Mouse (Mus musculus): ENCODE measurements around the gene Ctnnbl1. TPM values are rescaled to one million over a fixed set of nuclear protein-coding genes. Genes with fewer than 3 reads are reported as not detected.

Gene Ctnnbl1
- 66.8 and 67.4 TPM in 2 replicates for polyA plus RNA-seq (2015; fragmentation: Nextera tagmentation; extraction: Ambion mirVana)

DNA sequence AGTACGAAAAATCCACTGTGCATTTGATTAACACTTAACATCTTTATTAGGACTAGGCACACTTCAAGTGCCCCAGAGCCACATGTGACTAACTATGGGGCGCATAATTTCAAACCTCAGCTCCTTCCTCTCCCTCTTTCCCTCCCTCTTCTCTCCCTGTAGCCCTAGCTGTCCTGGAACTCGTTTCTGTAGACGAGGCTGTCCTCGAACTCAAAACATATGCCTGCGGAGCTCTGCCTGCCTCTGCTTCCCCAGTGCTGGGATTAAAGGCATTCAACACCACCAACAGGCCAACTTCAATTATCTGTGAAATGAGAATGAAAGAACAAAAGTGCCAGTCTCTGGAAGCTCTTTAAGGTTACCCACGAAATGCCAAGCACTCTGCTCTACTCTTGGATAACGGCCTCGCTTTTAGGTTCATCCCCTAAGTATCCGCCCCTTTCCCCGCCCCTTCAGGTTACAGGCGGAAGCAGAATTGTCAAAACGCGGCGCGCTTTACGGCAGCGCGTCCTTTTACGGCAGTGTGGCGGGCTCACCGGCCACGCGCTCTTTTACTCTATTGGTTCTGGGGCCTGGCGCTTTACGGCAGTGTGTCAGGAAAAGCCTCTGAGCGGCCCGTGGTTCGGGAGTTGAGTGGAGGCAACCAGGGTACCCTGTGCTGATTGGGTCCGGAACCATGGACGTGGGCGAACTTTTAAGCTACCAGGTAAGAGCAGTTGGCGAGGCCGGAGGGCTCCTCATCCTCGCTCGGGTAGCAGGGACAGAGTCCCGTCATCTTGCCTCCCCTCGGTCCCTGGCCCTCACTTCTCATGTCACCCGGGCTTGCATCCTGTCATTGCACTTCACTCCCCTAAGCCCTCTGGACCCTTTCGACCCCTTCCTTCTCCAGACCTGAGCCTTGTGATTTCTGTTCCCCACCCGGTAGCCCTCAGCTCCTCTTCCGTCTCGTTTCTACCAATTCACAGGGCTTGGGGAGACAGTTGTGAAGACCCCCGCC lies at the start of gene Ctnnbl1:
Ctnnbl1 (plus strand) TSS at position 548 of the 997 bp plus-strand sequence.
- H3K9ac ChIP-seq = peak within 1 kb of the TSS; percentile 86
- peak within 1 kb of the TSS; percentile 83 for H3K4me2 ChIP-seq (replicated peaks)
- 11% methylated on average over 44 of the region's 44 CpGs for WGBS
- no peaks in the 10 kb centered on the region for H3K9me3 ChIP-seq
- no peaks in the 10 kb centered on the region for H3K27me3 ChIP-seq
- ATAC-seq (ENCODE audit: low FRiP score, low read depth) = peak; percentile 92
- H3K4me1 ChIP-seq = peaks cover 5% of the 10 kb centered on the region
- no peak within 1 kb of the TSS for H3K27ac ChIP-seq
- H3K36me3 ChIP-seq = no peaks in the 10 kb centered on the region
- H3K4me3 ChIP-seq = peak within 1 kb of the TSS; percentile 84

DNA sequence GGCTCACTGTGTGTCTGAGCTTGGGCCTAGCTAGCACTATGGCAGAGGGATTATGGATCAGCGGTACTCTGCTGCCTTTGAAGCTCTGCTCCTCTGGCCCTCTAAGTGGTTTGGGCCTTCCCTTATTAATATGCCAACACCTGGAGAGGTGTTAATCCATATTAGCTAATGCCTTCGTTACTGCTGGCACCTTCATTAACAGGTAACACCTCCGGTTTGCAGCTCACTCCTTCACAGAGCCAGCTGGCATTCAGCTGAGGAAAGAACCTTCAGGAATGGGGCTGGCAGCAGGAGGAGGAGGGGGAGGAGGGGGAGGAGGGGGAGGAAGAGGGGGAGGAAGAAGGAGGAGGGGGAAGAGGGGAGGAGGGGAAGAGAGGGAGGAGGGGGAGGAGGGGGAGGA lies 49.7 kb upstream of the Ctnnbl1 start:
- Histone ChIP-seq H3K9ac (no peak overlapping the region), H3K36me3 (no peaks in the 10 kb centered on the region), H3K9me3 (no peaks in the 10 kb centered on the region), H3K4me3 (no peak overlapping the region), H3K4me1 (peaks cover 15% of the 10 kb centered on the region), H3K4me2 (replicated peaks) (no peak overlapping the region), H3K27ac (no peak overlapping the region), H3K27me3 (no peaks in the 10 kb centered on the region; the same call in 1 of the 2 replicates)
- WGBS = 23% methylated on average over 3 of the region's 3 CpGs
- ATAC-seq (ENCODE audit: low FRiP score, low read depth) = no peak

DNA sequence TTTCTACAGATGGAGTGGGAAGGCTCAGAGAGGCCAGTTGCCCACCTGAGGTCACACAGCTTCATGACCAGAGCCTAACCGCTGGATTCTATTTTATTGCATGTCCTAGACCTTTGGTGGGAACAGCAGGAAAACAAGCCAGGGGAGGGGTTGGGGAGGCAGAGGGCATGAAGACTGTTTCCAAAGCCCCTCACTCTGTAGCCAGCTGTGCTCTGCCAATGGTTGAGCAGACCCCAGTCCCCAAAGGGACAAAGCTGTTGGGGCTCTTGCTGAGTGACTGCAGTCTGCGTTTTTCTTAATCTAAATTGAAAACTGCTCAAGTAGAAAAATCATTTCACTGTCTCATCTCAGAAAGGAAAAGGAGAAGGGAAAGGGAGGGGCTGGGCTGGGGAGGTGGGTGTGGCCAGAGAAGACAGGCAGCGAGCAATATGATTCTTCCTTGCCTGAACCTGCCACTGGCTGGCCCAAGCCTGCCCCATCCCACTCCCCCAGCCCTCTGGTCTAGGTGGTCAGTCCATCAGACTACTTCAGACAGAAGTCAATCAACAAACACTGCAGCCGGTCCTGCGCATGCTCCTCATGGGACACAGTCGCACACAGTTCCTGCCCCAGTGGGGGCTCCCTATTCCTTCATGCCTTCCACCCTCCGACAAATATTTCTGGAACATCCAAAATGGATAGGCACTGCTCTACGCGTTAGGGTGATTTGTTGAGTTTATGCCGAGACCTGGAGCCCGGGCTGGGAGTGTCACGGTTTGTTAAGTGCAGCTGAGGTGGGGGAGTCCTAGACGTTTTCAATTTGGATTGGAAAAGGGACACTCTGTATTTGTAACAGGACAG lies 45.7 kb upstream of the Ctnnbl1 start:
- WGBS = 64% methylated on average over 13 of the region's 13 CpGs
- H3K4me2 ChIP-seq (replicated peaks) = no peak overlapping the region

DNA sequence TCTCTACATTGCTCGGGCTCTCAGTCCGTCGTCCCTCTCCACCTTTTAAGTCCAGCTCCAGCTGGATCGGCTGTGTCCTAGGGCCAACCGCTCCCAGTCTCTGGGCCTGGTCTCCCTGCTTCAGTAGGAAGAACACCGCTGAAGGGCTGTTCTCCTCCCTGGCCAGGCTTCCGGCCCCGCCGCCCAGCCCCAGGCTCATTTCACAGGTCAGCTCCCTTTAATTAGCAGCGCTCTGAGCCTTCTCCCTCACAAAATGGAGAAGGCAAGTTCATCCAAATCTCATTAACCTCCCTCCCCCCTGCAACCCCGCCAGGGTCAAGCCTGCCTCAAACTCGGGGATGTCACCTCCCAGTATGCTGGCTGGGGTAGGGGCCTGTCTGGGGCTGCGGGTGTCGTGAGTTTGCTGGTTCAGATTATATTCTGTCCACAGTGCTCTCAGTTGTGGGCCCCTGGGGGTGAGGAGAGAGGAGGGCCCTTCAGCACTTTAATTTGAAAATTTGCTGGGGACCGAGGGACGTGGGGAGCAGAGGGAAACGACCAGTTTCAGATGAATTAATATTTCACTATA lies 44.8 kb upstream of the Ctnnbl1 start:
- Histone ChIP-seq H3K4me2 (replicated peaks) (no peak overlapping the region), H3K9ac (peak overlapping the region; percentile 19; the same call in 1 of the 2 replicates), H3K4me3 (no peak overlapping the region), H3K9me3 (no peaks in the 10 kb centered on the region), H3K4me1 (peaks cover 24% of the 10 kb centered on the region), H3K36me3 (no peaks in the 10 kb centered on the region), H3K27me3 (no peaks in the 10 kb centered on the region; the same call in 1 of the 2 replicates), H3K27ac (no peak overlapping the region)
- ATAC-seq (ENCODE audit: low FRiP score, low read depth) = no peak
- WGBS = 10% methylated on average over 17 of the region's 17 CpGs

More for the DNA sequence above, 45.7 kb upstream of the Ctnnbl1 start:
- Histone ChIP-seq H3K4me3 (no peak overlapping the region), H3K9me3 (no peaks in the 10 kb centered on the region), H3K27ac (no peak overlapping the region), H3K9ac (no peak overlapping the region), H3K36me3 (no peaks in the 10 kb centered on the region), H3K27me3 (no peaks in the 10 kb centered on the region; the same call in 1 of the 2 replicates), H3K4me1 (peaks cover 23% of the 10 kb centered on the region)
- ATAC-seq (ENCODE audit: low FRiP score, low read depth) = no peak

DNA sequence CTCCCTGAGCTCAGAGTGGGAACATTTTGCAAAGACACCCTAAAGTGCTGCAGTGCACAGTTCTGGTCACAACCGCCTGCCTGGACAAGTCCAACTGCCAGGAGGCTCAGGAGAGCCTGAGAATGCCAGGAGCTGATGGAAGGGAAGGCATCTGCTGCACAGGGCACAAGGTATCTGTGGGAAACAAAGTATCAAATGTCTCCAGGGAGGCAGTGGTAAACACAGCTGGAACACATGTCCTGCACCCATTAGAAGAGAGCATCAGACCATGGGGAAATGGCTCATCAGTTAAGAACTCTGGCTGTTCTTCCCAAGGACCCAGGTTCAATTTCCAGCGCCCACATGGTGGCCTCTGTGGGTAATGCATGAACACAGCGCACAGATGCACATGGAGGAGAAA lies 43.6 kb upstream of the Ctnnbl1 start:
- no peak overlapping the region for H3K4me2 ChIP-seq (replicated peaks)
- H3K4me1 ChIP-seq = peaks cover 24% of the 10 kb centered on the region
- H3K27ac ChIP-seq = no peak overlapping the region
- H3K36me3 ChIP-seq = no peaks in the 10 kb centered on the region
- no peak overlapping the region for H3K9ac ChIP-seq
- no peaks in the 10 kb centered on the region for H3K9me3 ChIP-seq
- 71% methylated on average over 3 of the region's 3 CpGs for WGBS
- H3K4me3 ChIP-seq = no peak overlapping the region
- no peaks in the 10 kb centered on the region; the same call in 1 of the 2 replicates for H3K27me3 ChIP-seq
- no peak for ATAC-seq (ENCODE audit: low FRiP score, low read depth)

DNA sequence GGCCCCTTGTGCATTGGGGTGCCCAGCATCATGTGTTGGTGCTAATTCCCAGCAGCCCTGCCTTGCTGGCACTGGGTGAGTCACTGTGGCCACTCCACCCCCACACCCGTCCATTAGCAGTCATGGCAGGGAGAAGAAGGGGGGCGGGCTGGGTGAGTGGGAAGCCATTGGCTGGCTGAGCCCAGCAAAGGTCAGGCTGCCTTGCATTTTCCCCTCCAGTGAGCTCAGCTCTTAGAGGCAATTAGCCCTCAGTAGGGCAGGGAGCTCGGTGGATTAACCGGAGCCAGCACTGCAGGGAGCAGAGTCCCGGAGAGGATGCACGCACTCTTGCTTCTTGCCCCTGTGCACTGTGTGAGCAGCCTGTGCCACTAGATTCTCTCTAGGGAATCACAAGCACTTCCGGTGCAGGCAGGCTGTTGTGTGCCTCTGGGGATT lies 40.9 kb upstream of the Ctnnbl1 start:
- no peak overlapping the region for H3K4me2 ChIP-seq (replicated peaks)
- H3K4me1 ChIP-seq = peaks cover 26% of the 10 kb centered on the region
- H3K9ac ChIP-seq = no peak overlapping the region
- H3K27ac ChIP-seq = no peak overlapping the region
- H3K27me3 ChIP-seq = no peaks in the 10 kb centered on the region; the same call in 1 of the 2 replicates
- 18% methylated on average over 7 of the region's 7 CpGs for WGBS
- no peak for ATAC-seq (ENCODE audit: low FRiP score, low read depth)
- H3K36me3 ChIP-seq = no peaks in the 10 kb centered on the region
- H3K9me3 ChIP-seq = no peaks in the 10 kb centered on the region
- no peak overlapping the region for H3K4me3 ChIP-seq

DNA sequence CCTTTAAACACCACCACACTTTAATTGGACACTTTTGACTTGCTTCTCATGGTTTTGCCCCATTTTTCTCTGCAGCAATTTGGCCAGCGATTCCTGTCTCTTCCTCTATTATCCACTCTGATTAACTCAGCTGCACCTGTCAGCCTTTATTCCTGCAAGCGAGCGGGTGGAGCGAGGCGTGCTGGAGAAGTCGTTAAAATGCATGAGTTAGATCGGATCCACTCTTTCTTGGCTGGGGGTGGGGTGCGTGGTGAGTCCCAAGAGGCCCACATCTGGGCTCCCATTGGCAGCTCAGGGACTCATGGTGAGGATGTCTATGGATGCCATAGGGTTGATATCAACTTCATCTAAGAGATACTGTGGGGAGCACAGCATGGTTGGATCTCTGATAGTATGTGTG lies 34.0 kb upstream of the Ctnnbl1 start:
- H3K9me3 ChIP-seq = no peaks in the 10 kb centered on the region
- H3K27me3 ChIP-seq = peaks cover 25% of the 10 kb centered on the region
- H3K4me1 ChIP-seq = peaks cover 18% of the 10 kb centered on the region
- H3K4me3 ChIP-seq = no peak overlapping the region
- no peak overlapping the region for H3K4me2 ChIP-seq (replicated peaks)
- H3K9ac ChIP-seq = no peak overlapping the region
- no peak for ATAC-seq (ENCODE audit: low FRiP score, low read depth)
- H3K36me3 ChIP-seq = no peaks in the 10 kb centered on the region
- no peak overlapping the region for H3K27ac ChIP-seq
- 48% methylated on average over 8 of the region's 8 CpGs for WGBS

DNA sequence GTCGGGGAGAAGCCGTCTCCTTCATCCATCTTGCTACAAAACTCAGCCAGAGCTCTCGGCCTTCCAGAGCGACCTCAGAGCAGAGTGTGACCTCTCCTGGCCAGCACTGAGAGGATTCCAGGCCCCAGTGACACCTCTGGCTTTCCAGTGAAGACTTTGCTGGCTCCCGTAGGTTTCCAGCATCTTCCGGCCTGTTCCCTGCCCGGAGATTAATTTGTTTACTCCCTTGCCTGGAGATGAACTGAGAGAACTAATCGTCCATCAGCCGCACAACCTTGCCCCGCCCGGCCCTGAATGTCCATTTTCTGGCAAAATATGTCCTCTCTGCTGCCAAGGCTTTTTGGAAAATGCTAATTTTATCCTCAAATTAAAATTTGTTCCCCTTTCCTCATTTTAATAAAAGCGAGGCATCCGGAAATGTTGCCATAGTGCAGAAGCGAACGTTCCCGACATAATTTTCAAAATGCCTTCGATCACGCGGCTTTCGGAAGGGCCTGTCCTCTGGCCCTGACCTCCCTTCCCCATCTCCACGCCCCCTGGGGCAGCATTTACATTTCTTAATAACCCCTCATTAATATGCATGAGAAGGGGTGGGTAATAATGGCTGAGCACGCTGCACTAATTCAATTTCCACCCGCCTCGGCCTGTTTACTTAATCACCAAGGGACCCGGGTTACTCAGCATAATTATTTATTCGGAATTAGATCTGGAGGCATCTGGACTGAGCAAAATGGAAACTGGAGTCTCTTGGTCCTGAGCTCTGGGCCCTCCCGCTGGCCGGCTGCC lies 32.0 kb upstream of the Ctnnbl1 start:
- H3K4me1 ChIP-seq = peaks cover 15% of the 10 kb centered on the region
- 34% methylated on average over 28 of the region's 28 CpGs for WGBS
- ATAC-seq (ENCODE audit: low FRiP score, low read depth) = no peak

GRCm38 (mm10) chr2:157705777-157706158 lies 31.4 kb upstream of the Ctnnbl1 start:
- Histone ChIP-seq H3K4me3 (no peak overlapping the region), H3K27me3 (peaks cover 25% of the 10 kb centered on the region), H3K9me3 (no peaks in the 10 kb centered on the region), H3K36me3 (no peaks in the 10 kb centered on the region), H3K9ac (no peak overlapping the region), H3K4me1 (peaks cover 15% of the 10 kb centered on the region), H3K27ac (no peak overlapping the region), H3K4me2 (replicated peaks) (no peak overlapping the region)
- 54% methylated on average over 8 of the region's 8 CpGs for WGBS
- no peak for ATAC-seq (ENCODE audit: low FRiP score, low read depth)

More for the DNA sequence above, 32.0 kb upstream of the Ctnnbl1 start:
- Histone ChIP-seq H3K4me2 (replicated peaks) (no peak overlapping the region), H3K4me3 (no peak overlapping the region), H3K9ac (no peak overlapping the region), H3K27ac (no peak overlapping the region), H3K27me3 (peaks cover 25% of the 10 kb centered on the region), H3K9me3 (no peaks in the 10 kb centered on the region), H3K36me3 (no peaks in the 10 kb centered on the region)

DNA sequence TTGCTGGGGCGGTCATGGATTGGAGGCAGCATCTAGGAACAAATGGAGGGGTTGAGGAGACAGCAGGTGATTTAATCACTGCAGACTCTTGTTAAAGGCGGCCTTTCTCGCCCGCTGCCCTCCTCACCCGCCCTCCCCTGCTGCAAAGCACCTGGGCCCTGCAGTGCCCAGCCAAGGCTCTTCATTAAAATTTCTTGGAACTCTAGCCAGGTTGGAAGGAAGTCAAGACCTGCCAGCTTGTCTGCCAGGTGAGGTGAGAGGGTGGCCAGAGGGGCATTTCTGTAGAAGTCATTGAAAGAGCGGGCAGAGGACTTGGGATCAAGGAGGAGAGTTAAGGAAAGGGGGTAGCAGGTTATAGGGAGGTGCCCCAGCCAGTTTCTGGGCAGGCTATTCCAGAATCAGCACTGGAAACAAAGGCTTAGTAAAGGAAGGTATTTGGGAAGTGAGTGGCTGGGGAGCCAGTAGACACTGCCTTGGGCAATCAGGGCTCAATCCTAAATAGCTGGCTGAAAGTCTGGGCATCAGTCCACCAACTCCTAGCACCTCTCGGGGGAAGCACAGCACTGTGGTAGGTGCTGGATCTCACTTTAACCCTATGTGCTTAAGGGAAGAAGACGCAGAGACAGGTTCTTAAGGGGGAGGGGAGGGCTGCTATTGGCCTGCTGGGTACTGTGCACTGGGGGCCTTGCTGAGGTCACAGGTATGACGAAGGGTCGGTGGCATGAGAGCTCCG lies 29.8 kb upstream of the Ctnnbl1 start:
- no peaks in the 10 kb centered on the region for H3K36me3 ChIP-seq
- peaks cover 25% of the 10 kb centered on the region for H3K27me3 ChIP-seq
- no peak for ATAC-seq (ENCODE audit: low FRiP score, low read depth)
- peaks cover 15% of the 10 kb centered on the region for H3K4me1 ChIP-seq
- no peak overlapping the region for H3K4me2 ChIP-seq (replicated peaks)
- H3K4me3 ChIP-seq = no peak overlapping the region
- 46% methylated on average over 11 of the region's 11 CpGs for WGBS
- no peak overlapping the region; the same call in 1 of the 2 replicates for H3K27ac ChIP-seq
- no peak overlapping the region for H3K9ac ChIP-seq
- no peaks in the 10 kb centered on the region for H3K9me3 ChIP-seq

Data from limb, embryonic 13.5 days (tissue).